8 mouse cellular contexts compared by ENCODE assay signal in the genomic region with DNA sequence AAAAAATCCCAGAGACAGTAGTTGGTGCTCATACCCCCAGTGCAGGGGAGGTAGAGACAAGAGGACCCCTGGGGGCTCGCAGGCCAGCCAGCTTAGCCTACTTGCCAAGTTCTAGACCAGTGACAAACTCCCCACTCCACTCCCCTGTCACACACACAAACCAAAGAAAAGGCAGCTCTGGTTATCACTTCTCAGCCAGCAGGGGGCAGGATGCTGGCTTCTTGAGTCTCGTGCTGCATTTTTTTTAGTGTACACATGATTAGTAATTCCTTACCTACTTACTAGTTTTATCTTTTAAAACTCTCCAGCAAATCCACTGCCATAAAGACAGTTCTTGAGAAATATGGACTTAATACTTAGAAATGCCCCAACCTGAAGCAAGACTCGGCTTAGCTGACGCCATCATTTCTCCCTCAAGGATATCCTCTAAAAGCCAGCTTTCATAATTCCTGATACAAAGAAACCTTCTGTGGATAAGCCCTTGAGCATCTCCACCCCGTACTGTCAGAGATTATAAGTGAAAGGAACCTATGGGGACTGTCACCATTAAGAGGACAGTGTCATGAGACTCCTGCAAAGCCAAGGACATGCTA. TPM values are rescaled to one million over a fixed set of nuclear protein-coding genes. Genes with fewer than 3 reads are reported as not detected.
DNase-seq lines count a peak whose midpoint lies in the region; ATAC-seq and TF ChIP-seq lines count a peak whose summit lies in the region.

No protein-coding gene starts in this region.

- H3K9ac ChIP-seq in forebrain, postnatal 0 days = no peak overlapping the region
- no peak overlapping the region for H3K9ac ChIP-seq in forebrain, embryonic 12.5 days
- no peak overlapping the region for H3K9ac ChIP-seq in midbrain, embryonic 14.5 days (replicated peaks; ENCODE audit: low read length)
- H3K9ac ChIP-seq in midbrain, embryonic 16.5 days (ENCODE audit: low read depth, low read length) = no peak overlapping the region

- 0 out of 2 replicates have a peak, but pooled peaks cover 3% of the 10 kb centered on the region for H3K4me1 ChIP-seq in forebrain, postnatal 0 days (ENCODE audit: insufficient read depth)
- H3K4me1 ChIP-seq in forebrain, embryonic 12.5 days = peaks cover 11% of the 10 kb centered on the region
- H3K4me1 ChIP-seq in midbrain, embryonic 14.5 days (ENCODE audit: control insufficient read depth, insufficient read depth, low read length) = peaks cover 8% of the 10 kb centered on the region; the same call in 1 of the 2 replicates
- peaks cover 9% of the 10 kb centered on the region for H3K4me1 ChIP-seq in midbrain, embryonic 16.5 days (ENCODE audit: control insufficient read depth, insufficient read depth, low read length)
- H3K4me1 ChIP-seq in limb, embryonic 10.5 days = peaks cover 6% of the 10 kb centered on the region; the same call in 1 of the 2 replicates

- H3K4me3 ChIP-seq in forebrain, postnatal 0 days (ENCODE audit: low read depth, low read length) = no peak overlapping the region
- H3K4me3 ChIP-seq in forebrain, embryonic 12.5 days (replicated peaks) = no peak overlapping the region
- H3K4me3 ChIP-seq in midbrain, embryonic 14.5 days (replicated peaks; ENCODE audit: low read depth, low read length) = no peak overlapping the region
- no peak overlapping the region for H3K4me3 ChIP-seq in midbrain, embryonic 16.5 days (ENCODE audit: low read depth, low read length)
- H3K4me3 ChIP-seq in limb, embryonic 10.5 days = no peak overlapping the region

- 67% methylated on average over 5 of the region's 5 CpGs for WGBS in forebrain, postnatal 0 days
- 68% methylated on average over 5 of the region's 5 CpGs for WGBS in forebrain, embryonic 12.5 days
- WGBS in midbrain, embryonic 14.5 days = 68% methylated on average over 5 of the region's 5 CpGs
- 63% methylated on average over 5 of the region's 5 CpGs for WGBS in midbrain, embryonic 16.5 days
- whole genome bisulfite sequencing in limb, embryonic 10.5 days = 77% methylated on average over 5 of the region's 5 CpGs

- no peaks in the 10 kb centered on the region for H3K9me3 ChIP-seq in forebrain, postnatal 0 days (ENCODE audit: low read length)
- H3K9me3 ChIP-seq in forebrain, embryonic 12.5 days = peaks cover 3% of the 10 kb centered on the region; the same call in 1 of the 2 replicates
- no peaks in the 10 kb centered on the region for H3K9me3 ChIP-seq in midbrain, embryonic 14.5 days (ENCODE audit: control insufficient read depth, low read length)
- no peaks in the 10 kb centered on the region for H3K9me3 ChIP-seq in midbrain, embryonic 16.5 days (replicated peaks; ENCODE audit: control insufficient read depth, low read length, poor library complexity, severe bottlenecking)
- no peaks in the 10 kb centered on the region for H3K9me3 ChIP-seq in limb, embryonic 10.5 days (replicated peaks)

- H3K27me3 ChIP-seq in forebrain, postnatal 0 days (ENCODE audit: insufficient read depth, low read length) = no peaks in the 10 kb centered on the region
- H3K27me3 ChIP-seq in forebrain, embryonic 12.5 days = no peaks in the 10 kb centered on the region
- no peaks in the 10 kb centered on the region for H3K27me3 ChIP-seq in midbrain, embryonic 14.5 days (ENCODE audit: control insufficient read depth, insufficient read depth, low read length)
- H3K27me3 ChIP-seq in midbrain, embryonic 16.5 days (ENCODE audit: control insufficient read depth, insufficient read depth, low read depth, low read length) = no peaks in the 10 kb centered on the region
- no peaks in the 10 kb centered on the region for H3K27me3 ChIP-seq in limb, embryonic 10.5 days (ENCODE audit: low read depth, poor library complexity, severe bottlenecking)

- H3K4me2 ChIP-seq in forebrain, postnatal 0 days (ENCODE audit: low read depth) = no peak overlapping the region
- H3K4me2 ChIP-seq in forebrain, embryonic 12.5 days = no peak overlapping the region
- no peak overlapping the region for H3K4me2 ChIP-seq in midbrain, embryonic 14.5 days (ENCODE audit: low read length)
- H3K4me2 ChIP-seq in midbrain, embryonic 16.5 days (ENCODE audit: low read length) = no peak overlapping the region

- ATAC-seq in forebrain, postnatal 0 days = no peak
- no peak for ATAC-seq in forebrain, embryonic 12.5 days (ENCODE audit: low FRiP score)
- ATAC-seq in midbrain, embryonic 14.5 days (ENCODE audit: low FRiP score, low TSS enrichment) = no peak
- ATAC-seq in midbrain, embryonic 16.5 days = no peak

- DNase-seq in forebrain, postnatal 0 days = peak; percentile 43
- peak; percentile 67 for DNase-seq in midbrain, embryonic 14.5 days
- peak; percentile 55 for DNase-seq in ZHBTc4 (ENCODE audit: low read depth, low spot score)
- peak; percentile 45 for DNase-seq in limb, embryonic 10.5 days (ENCODE audit: low spot score)
- no peak for DNase-seq in c-Kit-positive CD71-positive TER-119-positive erythroid progenitor cells, embryonic 14.5 days (ENCODE audit: low spot score)
- no peak for DNase-seq in left cerebral cortex, adult 11 months (ENCODE audit: low spot score)

- no peak overlapping the region for H3K27ac ChIP-seq in forebrain, postnatal 0 days (ENCODE audit: low read depth, low read length)
- H3K27ac ChIP-seq in forebrain, embryonic 12.5 days = no peak overlapping the region
- no peak overlapping the region for H3K27ac ChIP-seq in midbrain, embryonic 14.5 days (replicated peaks; ENCODE audit: low read depth, low read length)
- H3K27ac ChIP-seq in midbrain, embryonic 16.5 days (ENCODE audit: low read length) = no peak overlapping the region
- no peak overlapping the region for H3K27ac ChIP-seq in limb, embryonic 10.5 days

- H3K36me3 ChIP-seq in forebrain, postnatal 0 days (ENCODE audit: insufficient read depth) = peaks cover 7% of the 10 kb centered on the region; the same call in 1 of the 2 replicates
- H3K36me3 ChIP-seq in forebrain, embryonic 12.5 days (replicated peaks) = peaks cover 8% of the 10 kb centered on the region; the same call in 1 of the 2 replicates
- peaks cover 15% of the 10 kb centered on the region; the same call in 1 of the 2 replicates for H3K36me3 ChIP-seq in midbrain, embryonic 14.5 days (ENCODE audit: control insufficient read depth, insufficient read depth, low read length)
- 0 out of 2 replicates have a peak, but pooled peaks cover 2% of the 10 kb centered on the region for H3K36me3 ChIP-seq in midbrain, embryonic 16.5 days (ENCODE audit: control insufficient read depth, insufficient read depth, low read length)
- peaks cover 25% of the 10 kb centered on the region for H3K36me3 ChIP-seq in limb, embryonic 10.5 days

- peak; percentile 58 for TF ChIP-seq CTCF in forebrain, postnatal 0 days (IDR thresholded peaks at IDR 0.05; ENCODE audit: low read depth)

RNA-seq across cellular contexts. Expression of a gene that starts 11.6 kb away (rescaled TPM):
- 112 and 125 TPM in 2 replicates for total RNA-seq in forebrain, postnatal 0 days (2014; rRNA removed)
- polyA plus RNA-seq in forebrain, postnatal 0 days (2015; fragmentation: Nextera tagmentation; extraction: Ambion mirVana) = 135 and 168 TPM in 2 replicates
- 86.8 and 100 TPM in 2 replicates for polyA plus RNA-seq in forebrain, embryonic 12.5 days (2016; fragmentation: Nextera tagmentation; extraction: Ambion mirVana)
- polyA plus RNA-seq in midbrain, embryonic 14.5 days (2014; fragmentation: Nextera tagmentation; extraction: Ambion mirVana) = 205 and 243 TPM in 2 replicates
- polyA plus RNA-seq in midbrain, embryonic 16.5 days (2015; fragmentation: Nextera tagmentation; extraction: Ambion mirVana) = 165 and 168 TPM in 2 replicates
- polyA plus RNA-seq in limb, embryonic 10.5 days (2016; fragmentation: Nextera tagmentation; extraction: Ambion mirVana) = 68.8 and 80.7 TPM in 2 replicates

Comparison
In these comparisons a context has a peak if more than half of its experiments do, and no peak if none do; other contexts are left out.
1. DNase-seq: peak in forebrain, postnatal 0 days (single experiment), midbrain, embryonic 14.5 days (single experiment), ZHBTc4 (single experiment) and limb, embryonic 10.5 days (single experiment); none in c-Kit-positive CD71-positive TER-119-positive erythroid progenitor cells, embryonic 14.5 days (single experiment) and left cerebral cortex, adult 11 months (single experiment).